Mouse (Mus musculus): ENCODE measurements around the gene Gm20388.

DNA sequence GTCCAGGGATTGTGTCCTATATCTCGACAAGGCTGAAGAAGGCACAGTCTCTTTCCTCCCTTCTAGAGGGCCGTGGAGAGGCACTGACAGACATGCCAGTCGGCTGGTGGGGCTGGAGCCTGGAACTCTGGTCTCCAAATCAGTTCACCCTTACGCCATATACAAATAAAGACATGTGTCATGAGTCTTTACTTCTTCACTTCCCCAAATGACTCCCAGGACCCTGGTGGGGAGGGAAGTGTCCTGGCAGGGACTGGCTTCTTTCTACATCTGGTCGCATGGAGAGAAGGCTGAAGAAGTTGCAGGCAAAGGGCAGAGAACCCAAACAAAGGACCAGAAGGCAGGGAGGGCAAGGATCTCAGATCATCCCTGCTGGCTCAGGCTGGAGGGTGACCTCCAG lies 2249.5 kb downstream of the Gm20388 start:
- TF ChIP-seq CTCF (IDR thresholded peaks at IDR 0.05; ENCODE audit: borderline replicate concordance, insufficient read depth, low read depth, low read length) (no peak), POLR2A (IDR thresholded peaks at IDR 0.05; ENCODE audit: borderline replicate concordance, insufficient read depth, low read length) (no peak)
